Mouse (Mus musculus): ENCODE data around the gene Rnf19b. TPM values are rescaled to one million over a fixed set of nuclear protein-coding genes. Genes with fewer than 3 reads are reported as not detected.
A peak's percentile ranks its signal among the peaks of the same experiment; 100 is the strongest.

The Rnf19b gene
- polyA plus RNA-seq, 1 experiment from 2014 or later: 4.9 TPM

DNA sequence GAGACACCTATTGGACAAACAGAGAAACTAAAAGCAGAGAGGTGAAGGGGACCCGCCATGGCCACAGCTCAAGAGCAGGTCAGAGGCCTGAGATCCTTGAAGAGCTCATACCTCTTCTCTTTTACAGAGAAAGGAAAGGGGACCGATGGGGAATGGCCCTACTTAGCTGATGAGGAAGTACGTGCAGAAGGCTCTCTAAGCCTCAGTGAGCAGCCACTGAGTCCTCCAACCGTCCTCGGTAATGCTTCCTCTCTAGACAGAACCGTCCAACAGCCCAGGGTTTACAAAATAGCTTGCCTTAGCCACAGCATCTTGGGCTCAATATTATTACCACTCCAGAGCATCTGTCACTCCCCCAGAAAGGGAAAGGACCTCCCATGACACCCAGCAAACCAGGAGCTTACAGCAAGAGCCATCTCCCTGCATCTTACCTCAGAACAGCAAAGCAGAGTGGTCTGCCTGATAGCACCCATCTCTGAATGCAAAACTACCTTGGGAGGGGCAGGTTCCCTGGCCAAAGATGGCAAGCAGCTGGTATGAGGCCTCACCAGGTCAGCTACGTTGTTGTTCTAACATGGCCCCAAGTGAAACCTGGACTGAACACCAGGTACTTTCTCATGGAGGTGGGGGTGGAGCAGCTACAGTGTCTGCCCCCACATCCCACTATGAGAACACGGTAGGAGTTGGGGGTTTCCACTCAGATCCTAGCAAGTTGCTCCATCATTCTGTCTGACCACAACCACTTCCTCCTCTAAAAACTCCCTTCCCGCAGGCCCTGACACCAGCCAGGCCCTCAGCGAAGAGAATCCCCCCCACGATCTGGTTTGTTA is 25.7 kb upstream of the Rnf19b start:
- no peaks in the 10 kb centered on the region for H3K9me3 ChIP-seq (replicated peaks; ENCODE audit: control insufficient read depth, low read length)
- peak overlapping the region; percentile 84 for H3K27ac ChIP-seq (ENCODE audit: low read length)
- H3K4me1 ChIP-seq (ENCODE audit: control insufficient read depth, insufficient read depth, low read length): peaks cover 28% of the 10 kb centered on the region
- peak overlapping the region; percentile 57; the same call in 1 of the 2 replicates for H3K4me2 ChIP-seq (ENCODE audit: low read depth, low read length)
- ATAC-seq (replicated peaks; ENCODE audit: extremely low read depth, insufficient read depth, low FRiP score): no peak
- no peaks in the 10 kb centered on the region for H3K36me3 ChIP-seq (ENCODE audit: control insufficient read depth, insufficient read depth)
- H3K9ac ChIP-seq (ENCODE audit: low read length): peak overlapping the region; percentile 52
- H3K27me3 ChIP-seq (ENCODE audit: control insufficient read depth, insufficient read depth, low read length): no peaks in the 10 kb centered on the region
- no peak overlapping the region for H3K4me3 ChIP-seq (ENCODE audit: low read length)
- WGBS: 60% methylated on average over 11 of the region's 11 CpGs

GRCm38 (mm10) chr4:129032963-129033951 is 24.8 kb upstream of the Rnf19b start:
- WGBS: 8% methylated on average over 17 of the region's 17 CpGs
- H3K27ac ChIP-seq (ENCODE audit: low read length): peak overlapping the region; percentile 84
- H3K9ac ChIP-seq (ENCODE audit: low read length): peak overlapping the region; percentile 52
- H3K4me1 ChIP-seq (ENCODE audit: control insufficient read depth, insufficient read depth, low read length): peaks cover 28% of the 10 kb centered on the region
- no peaks in the 10 kb centered on the region for H3K9me3 ChIP-seq (replicated peaks; ENCODE audit: control insufficient read depth, low read length)
- no peaks in the 10 kb centered on the region for H3K36me3 ChIP-seq (ENCODE audit: control insufficient read depth, insufficient read depth)
- peak overlapping the region; percentile 25 for H3K4me3 ChIP-seq (ENCODE audit: low read length)
- no peaks in the 10 kb centered on the region for H3K27me3 ChIP-seq (ENCODE audit: control insufficient read depth, insufficient read depth, low read length)
- ATAC-seq (replicated peaks; ENCODE audit: extremely low read depth, insufficient read depth, low FRiP score): peak; percentile 86
- peak overlapping the region; percentile 57 for H3K4me2 ChIP-seq (ENCODE audit: low read depth, low read length)

DNA sequence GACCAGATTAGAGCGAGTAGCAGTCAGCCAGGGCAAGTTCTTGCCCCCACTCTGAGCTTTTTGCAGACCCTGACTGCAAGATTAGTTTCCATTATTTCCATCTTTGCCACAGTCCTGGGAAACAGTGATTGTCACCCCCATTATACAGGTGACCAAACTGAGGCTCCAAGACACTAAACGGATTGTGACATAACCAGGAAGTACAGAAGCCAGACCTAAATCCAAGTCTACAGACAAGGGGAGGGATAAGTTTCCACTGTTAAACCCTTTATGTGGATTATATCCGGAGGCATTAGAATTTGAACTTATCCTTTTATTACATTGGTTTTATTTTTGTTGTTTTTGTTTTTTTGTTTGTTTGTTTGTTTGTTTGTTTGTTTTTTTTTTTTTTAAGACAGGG is 23.8 kb upstream of the Rnf19b start:
- H3K4me3 ChIP-seq (ENCODE audit: low read length): no peak overlapping the region
- H3K4me2 ChIP-seq (ENCODE audit: low read depth, low read length): no peak overlapping the region
- H3K27ac ChIP-seq (ENCODE audit: low read length): no peak overlapping the region
- no peak for ATAC-seq (replicated peaks; ENCODE audit: extremely low read depth, insufficient read depth, low FRiP score)
- no peaks in the 10 kb centered on the region for H3K36me3 ChIP-seq (ENCODE audit: control insufficient read depth, insufficient read depth)
- peaks cover 28% of the 10 kb centered on the region for H3K4me1 ChIP-seq (ENCODE audit: control insufficient read depth, insufficient read depth, low read length)
- no peaks in the 10 kb centered on the region for H3K27me3 ChIP-seq (ENCODE audit: control insufficient read depth, insufficient read depth, low read length)
- H3K9me3 ChIP-seq (replicated peaks; ENCODE audit: control insufficient read depth, low read length): no peaks in the 10 kb centered on the region
- no peak overlapping the region for H3K9ac ChIP-seq (ENCODE audit: low read length)
- 90% methylated on average over 3 of the region's 3 CpGs for WGBS

DNA sequence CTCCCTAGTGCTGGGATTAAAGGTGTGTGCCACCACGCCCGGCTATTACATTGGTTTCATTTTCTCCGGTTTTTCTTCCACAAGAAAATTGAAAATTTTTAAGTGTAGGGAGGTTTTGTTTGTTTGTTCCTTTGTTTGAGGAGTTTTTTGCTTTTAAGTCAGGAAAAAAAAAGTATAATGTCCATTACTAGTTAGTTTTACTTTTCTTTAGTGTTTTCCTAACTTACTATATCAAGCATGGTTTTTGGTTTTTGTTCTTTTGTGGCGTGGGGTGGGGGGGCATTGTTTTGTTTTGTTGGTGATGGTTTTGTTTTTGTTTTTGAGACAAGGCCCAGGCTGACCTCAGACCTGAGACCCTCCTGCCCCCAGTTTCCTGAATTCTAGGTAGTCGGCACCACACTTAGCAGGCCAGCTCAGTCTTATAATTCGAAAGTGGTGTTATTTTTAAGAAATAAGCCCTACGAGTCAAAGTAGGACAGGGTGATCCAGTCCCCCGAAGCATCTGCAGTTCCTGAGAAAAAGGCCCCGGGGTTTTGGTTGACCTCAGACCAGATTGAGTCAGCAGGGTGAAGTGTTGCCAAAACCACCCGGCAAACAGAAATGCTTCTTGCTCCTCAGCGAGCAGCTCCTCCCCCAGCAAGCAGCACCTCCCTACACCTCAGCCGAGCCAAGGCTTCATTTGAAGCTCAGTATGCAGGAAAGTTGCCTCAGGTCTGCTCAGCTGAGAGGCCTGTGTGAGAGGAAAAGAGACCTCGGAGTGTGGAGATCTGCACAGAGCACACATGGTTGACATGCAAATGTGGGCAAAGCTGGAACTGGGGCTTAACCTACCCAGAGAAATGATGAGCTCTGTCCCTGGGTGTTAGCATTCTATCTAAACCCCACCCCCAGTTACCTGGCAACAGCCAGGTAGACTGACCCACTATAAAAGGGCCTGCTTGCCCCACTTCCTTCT is 23.1 kb upstream of the Rnf19b start:
- Histone ChIP-seq H3K4me2 (ENCODE audit: low read depth, low read length) (no peak overlapping the region), H3K9ac (ENCODE audit: low read length) (no peak overlapping the region), H3K27ac (ENCODE audit: low read length) (peak overlapping the region; percentile 51), H3K27me3 (ENCODE audit: control insufficient read depth, insufficient read depth, low read length) (no peaks in the 10 kb centered on the region), H3K9me3 (replicated peaks; ENCODE audit: control insufficient read depth, low read length) (no peaks in the 10 kb centered on the region), H3K36me3 (ENCODE audit: control insufficient read depth, insufficient read depth) (no peaks in the 10 kb centered on the region), H3K4me3 (ENCODE audit: low read length) (no peak overlapping the region), H3K4me1 (ENCODE audit: control insufficient read depth, insufficient read depth, low read length) (peaks cover 28% of the 10 kb centered on the region)
- 50% methylated on average over 13 of the region's 13 CpGs for WGBS
- ATAC-seq (replicated peaks; ENCODE audit: extremely low read depth, insufficient read depth, low FRiP score): no peak

DNA sequence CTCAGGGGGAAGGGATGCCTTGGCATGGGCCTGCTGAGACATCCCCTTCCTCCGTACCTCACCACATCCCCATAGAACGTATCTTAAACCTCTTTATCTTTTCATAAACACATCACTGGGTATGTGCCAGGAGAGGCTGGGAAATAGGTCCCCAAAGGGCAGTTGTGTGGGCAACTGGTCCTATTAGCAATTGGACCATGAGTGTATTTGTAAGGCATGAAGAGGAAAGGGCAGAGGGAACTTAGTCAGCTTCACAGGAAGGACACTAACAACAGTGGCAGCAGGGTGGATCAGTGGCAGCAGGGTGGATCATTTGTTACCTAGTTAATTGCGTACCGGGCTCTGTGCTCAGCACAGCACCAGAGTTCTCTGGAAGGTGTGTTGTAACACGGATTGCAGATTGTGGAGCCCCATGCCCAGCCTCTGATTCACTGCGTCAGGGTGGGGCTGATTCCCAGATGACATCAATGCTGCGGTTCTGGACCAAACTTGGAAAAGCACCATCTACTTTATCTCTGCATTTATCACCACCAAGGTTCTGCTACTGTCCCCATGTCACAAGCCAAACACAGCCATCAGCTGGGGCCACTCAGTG is 22.1 kb upstream of the Rnf19b start:
- 66% methylated on average over 7 of the region's 7 CpGs for WGBS

GRCm38 (mm10) chr4:129047721-129048421 is 10.2 kb upstream of the Rnf19b start:
- WGBS: 26% methylated on average over 15 of the region's 15 CpGs
- H3K4me1 ChIP-seq (ENCODE audit: control insufficient read depth, insufficient read depth, low read length): peaks cover 16% of the 10 kb centered on the region
- peak overlapping the region; percentile 98 for H3K4me2 ChIP-seq (ENCODE audit: low read depth, low read length)
- ATAC-seq (replicated peaks; ENCODE audit: extremely low read depth, insufficient read depth, low FRiP score): no peak
- no peaks in the 10 kb centered on the region for H3K9me3 ChIP-seq (replicated peaks; ENCODE audit: control insufficient read depth, low read length)
- peaks cover 29% of the 10 kb centered on the region for H3K27me3 ChIP-seq (ENCODE audit: control insufficient read depth, insufficient read depth, low read length)
- no peaks in the 10 kb centered on the region for H3K36me3 ChIP-seq (ENCODE audit: control insufficient read depth, insufficient read depth)
- no peak overlapping the region for H3K27ac ChIP-seq (ENCODE audit: low read length)
- peak overlapping the region; percentile 68; the same call in 1 of the 2 replicates for H3K9ac ChIP-seq (ENCODE audit: low read length)
- peak overlapping the region; percentile 68 for H3K4me3 ChIP-seq (ENCODE audit: low read length)

More for the DNA sequence above, 22.1 kb upstream of the Rnf19b start:
- H3K9ac ChIP-seq (ENCODE audit: low read length): no peak overlapping the region
- no peaks in the 10 kb centered on the region for H3K36me3 ChIP-seq (ENCODE audit: control insufficient read depth, insufficient read depth)
- H3K27ac ChIP-seq (ENCODE audit: low read length): no peak overlapping the region
- H3K9me3 ChIP-seq (replicated peaks; ENCODE audit: control insufficient read depth, low read length): no peaks in the 10 kb centered on the region
- no peak overlapping the region for H3K4me2 ChIP-seq (ENCODE audit: low read depth, low read length)
- H3K4me1 ChIP-seq (ENCODE audit: control insufficient read depth, insufficient read depth, low read length): peaks cover 28% of the 10 kb centered on the region
- ATAC-seq (replicated peaks; ENCODE audit: extremely low read depth, insufficient read depth, low FRiP score): no peak
- H3K27me3 ChIP-seq (ENCODE audit: control insufficient read depth, insufficient read depth, low read length): no peaks in the 10 kb centered on the region
- no peak overlapping the region for H3K4me3 ChIP-seq (ENCODE audit: low read length)

- Histone ChIP-seq H3K27me3 (ENCODE audit: control insufficient read depth, insufficient read depth, low read length) (peaks cover 29% of the 10 kb centered on the region), H3K4me3 (ENCODE audit: low read length) (peak overlapping the region; percentile 68), H3K9ac (ENCODE audit: low read length) (peak overlapping the region; percentile 68), H3K36me3 (ENCODE audit: control insufficient read depth, insufficient read depth) (no peaks in the 10 kb centered on the region), H3K27ac (ENCODE audit: low read length) (peak overlapping the region; percentile 43; the same call in 1 of the 2 replicates), H3K9me3 (replicated peaks; ENCODE audit: control insufficient read depth, low read length) (no peaks in the 10 kb centered on the region), H3K4me1 (ENCODE audit: control insufficient read depth, insufficient read depth, low read length) (peaks cover 16% of the 10 kb centered on the region), H3K4me2 (ENCODE audit: low read depth, low read length) (peak overlapping the region; percentile 98)
- under 1% methylated on average over 52 of the region's 52 CpGs for WGBS
- peak; percentile 78 for ATAC-seq (replicated peaks; ENCODE audit: extremely low read depth, insufficient read depth, low FRiP score)
Measured at GRCm38 (mm10) chr4:129048501-129049305, 9.4 kb upstream of the Rnf19b start.

Data from heart, embryonic 16.5 days (tissue).